Mouse (Mus musculus): ENCODE data around the gene Hnrnph3.
"Not testable (repeated sequence)": the region's sequence is repeated elsewhere in the genome, so short reads cannot be mapped to it uniquely, and the experiment has no call there.

Gene Hnrnph3

GRCm38 (mm10) chr10:63023749-63024579 lies at the start of gene Hnrnph3, which contains the start of gene Pbld2:
Gene Hnrnph3, minus strand, starts transcription at chr10:63024217.
Gene Pbld2, plus strand, starts transcription at chr10:63024315.
- DNase-seq (ENCODE audit: low read depth, low spot score): peak; percentile 99

GRCm38 (mm10) chr10:63065988-63066387 lies 42.0 kb upstream of the Hnrnph3 start:
- DNase-seq (ENCODE audit: low read depth, low spot score): peak; percentile 77

GRCm38 (mm10) chr10:63065561-63065960 lies 41.5 kb upstream of the Hnrnph3 start:
- no peak for DNase-seq (ENCODE audit: low read depth, low spot score)

GRCm38 (mm10) chr10:63064516-63064915 lies 40.5 kb upstream of the Hnrnph3 start:
- no peak for DNase-seq (ENCODE audit: low read depth, low spot score)

GRCm38 (mm10) chr10:63063365-63063764 lies 39.3 kb upstream of the Hnrnph3 start:
- no peak for DNase-seq (ENCODE audit: low read depth, low spot score)

- DNase-seq (ENCODE audit: low read depth, low spot score): no peak
Measured at GRCm38 (mm10) chr10:63062696-63063095, 38.7 kb upstream of the Hnrnph3 start.

GRCm38 (mm10) chr10:63061266-63061665 lies 37.2 kb upstream of the Hnrnph3 start:
- no peak for DNase-seq (ENCODE audit: low read depth, low spot score)

GRCm38 (mm10) chr10:63060406-63060805 lies 36.4 kb upstream of the Hnrnph3 start:
- no peak for DNase-seq (ENCODE audit: low read depth, low spot score)

GRCm38 (mm10) chr10:63059862-63060261 lies 35.8 kb upstream of the Hnrnph3 start, which contains the start of gene Pbld1:
Gene Pbld1, plus strand, starts transcription at chr10:63060162.
- no peak for DNase-seq (ENCODE audit: low read depth, low spot score)

GRCm38 (mm10) chr10:63056966-63057750 lies 33.1 kb upstream of the Hnrnph3 start:
- no peak for DNase-seq (ENCODE audit: low read depth, low spot score)

- peak; percentile 28 for DNase-seq (ENCODE audit: low read depth, low spot score)
Measured at GRCm38 (mm10) chr10:63054586-63054985, 30.6 kb upstream of the Hnrnph3 start.

GRCm38 (mm10) chr10:63054071-63054470 lies 30.1 kb upstream of the Hnrnph3 start:
- not testable (repeated sequence) for DNase-seq (ENCODE audit: low read depth, low spot score)

- no peak for DNase-seq (ENCODE audit: low read depth, low spot score)
Measured at GRCm38 (mm10) chr10:63053007-63053406, 29.0 kb upstream of the Hnrnph3 start.

- DNase-seq (ENCODE audit: low read depth, low spot score): no peak
Measured at GRCm38 (mm10) chr10:63052011-63052410, 28.0 kb upstream of the Hnrnph3 start.

- no peak for DNase-seq (ENCODE audit: low read depth, low spot score)
Measured at GRCm38 (mm10) chr10:63051267-63051666, 27.2 kb upstream of the Hnrnph3 start.

- no peak for DNase-seq (ENCODE audit: low read depth, low spot score)
Measured at GRCm38 (mm10) chr10:63049106-63049505, 25.1 kb upstream of the Hnrnph3 start.

- DNase-seq (ENCODE audit: low read depth, low spot score): peak; percentile 86
Measured at GRCm38 (mm10) chr10:63047751-63048150, 23.7 kb upstream of the Hnrnph3 start.

GRCm38 (mm10) chr10:63043154-63043553 lies 19.1 kb upstream of the Hnrnph3 start:
- DNase-seq (ENCODE audit: low read depth, low spot score): no peak

- DNase-seq (ENCODE audit: low read depth, low spot score): no peak
Measured at GRCm38 (mm10) chr10:63039867-63040628, 16.0 kb upstream of the Hnrnph3 start.

- no peak for DNase-seq (ENCODE audit: low read depth, low spot score)
Measured at GRCm38 (mm10) chr10:63038571-63039320, 14.7 kb upstream of the Hnrnph3 start.

- DNase-seq (ENCODE audit: low read depth, low spot score): no peak
Measured at GRCm38 (mm10) chr10:63032956-63033355, 8.9 kb upstream of the Hnrnph3 start.
